Mouse (Mus musculus) bone marrow macrophage, adult 2 months (primary cell): Measurements from ENCODE around the gene Hdac10. TPM values are rescaled to one million over a fixed set of nuclear protein-coding genes. Genes with fewer than 3 reads are reported as not detected.

Source experiments
- H3K27ac ChIP-seq: 2 replicates; pipeline ENCODE4 v1.5.1; 2012; ENCODE audit warnings: low read depth, low read length; ENCODE audit not compliant: insufficient read depth
- H3K4me1 ChIP-seq: 2 replicates; pipeline ENCODE4 v1.6.1; 2012; ENCODE audit warnings: low read length; ENCODE audit not compliant: control insufficient read depth, insufficient read depth
- H3K4me3 ChIP-seq: 2 replicates; pipeline ENCODE4 v1.5.1; 2012; ENCODE audit warnings: mild to moderate bottlenecking, low read length, moderate library complexity; ENCODE audit not compliant: insufficient read depth
- CTCF ChIP-seq: IDR thresholded peaks from 2 replicates; pipeline ENCODE4 v1.5.1; 2012; ENCODE audit warnings: low read depth, mild to moderate bottlenecking, low read length, moderate library complexity
- POLR2A ChIP-seq: IDR thresholded peaks from 2 replicates; pipeline ENCODE4 v1.6.1; 2012; ENCODE audit warnings: mild to moderate bottlenecking, low read depth, low read length, borderline replicate concordance
- polyA plus RNA-seq: library from polyadenylated mRNA; stranded (reverse); fragments of >200 nt; gene quantifications from 2 replicates; pipeline ENCODE4 v1.2.4, GENCODE M21; 2012; ENCODE audit not compliant: missing spikeins, insufficient read depth, insufficient read length

Gene Hdac10
- polyA plus RNA-seq, 1 experiment, result 16.3 TPM

DNA sequence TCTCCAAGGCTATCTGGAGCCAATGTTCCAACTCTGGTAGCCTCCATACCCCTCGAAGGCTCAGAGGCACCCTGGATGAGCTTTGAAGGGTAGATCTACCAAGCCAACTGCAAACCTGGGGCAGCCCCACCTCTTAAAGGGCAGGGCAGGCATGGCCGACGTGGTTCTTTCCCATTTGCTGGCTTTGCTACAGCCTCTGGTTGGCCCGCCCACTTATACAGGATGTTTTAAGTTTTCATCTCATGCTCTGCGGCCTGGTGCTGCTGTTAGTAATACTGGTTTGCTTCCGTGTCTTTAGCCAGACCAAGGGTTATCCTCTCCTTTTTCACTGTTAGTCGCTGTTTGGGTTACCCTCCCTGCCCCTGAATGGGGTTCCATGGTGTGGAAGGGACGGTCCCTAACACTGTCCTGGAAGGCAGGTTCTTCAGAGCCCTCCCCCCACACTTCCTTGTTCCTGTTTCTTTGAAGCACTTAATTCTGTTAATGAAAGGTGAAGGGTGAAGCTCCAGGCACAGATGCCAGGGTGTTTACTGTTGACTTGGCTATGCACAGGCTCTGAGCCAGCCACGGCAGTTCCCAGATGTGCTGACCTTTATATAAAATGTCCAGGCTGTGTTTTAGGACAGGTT, 50.2 kb downstream of the Hdac10 start:
- no peak for TF ChIP-seq CTCF
- no peak for TF ChIP-seq POLR2A
- peaks cover 33% of the 10 kb centered on the region for H3K4me1 ChIP-seq
- peak overlapping the region; percentile 89 for H3K4me3 ChIP-seq
- H3K27ac ChIP-seq, result peak overlapping the region; percentile 61

- TF ChIP-seq CTCF (no peak), POLR2A (no peak)
These were observed 52.3 kb downstream of the Hdac10 start for GRCm38 (mm10) chr15:89076156-89076731.

GRCm38 (mm10) chr15:89075478-89076147, 52.9 kb downstream of the Hdac10 start:
- Histone ChIP-seq H3K27ac (peak overlapping the region; percentile 82), H3K4me3 (peak overlapping the region; percentile 98), H3K4me1 (peaks cover 33% of the 10 kb centered on the region)
- TF ChIP-seq CTCF (no peak), POLR2A (no peak)

More at GRCm38 (mm10) chr15:89076156-89076731, 52.3 kb downstream of the Hdac10 start:
- peak overlapping the region; percentile 89 for H3K4me3 ChIP-seq
- peaks cover 33% of the 10 kb centered on the region for H3K4me1 ChIP-seq
- peak overlapping the region; percentile 24 for H3K27ac ChIP-seq

DNA sequence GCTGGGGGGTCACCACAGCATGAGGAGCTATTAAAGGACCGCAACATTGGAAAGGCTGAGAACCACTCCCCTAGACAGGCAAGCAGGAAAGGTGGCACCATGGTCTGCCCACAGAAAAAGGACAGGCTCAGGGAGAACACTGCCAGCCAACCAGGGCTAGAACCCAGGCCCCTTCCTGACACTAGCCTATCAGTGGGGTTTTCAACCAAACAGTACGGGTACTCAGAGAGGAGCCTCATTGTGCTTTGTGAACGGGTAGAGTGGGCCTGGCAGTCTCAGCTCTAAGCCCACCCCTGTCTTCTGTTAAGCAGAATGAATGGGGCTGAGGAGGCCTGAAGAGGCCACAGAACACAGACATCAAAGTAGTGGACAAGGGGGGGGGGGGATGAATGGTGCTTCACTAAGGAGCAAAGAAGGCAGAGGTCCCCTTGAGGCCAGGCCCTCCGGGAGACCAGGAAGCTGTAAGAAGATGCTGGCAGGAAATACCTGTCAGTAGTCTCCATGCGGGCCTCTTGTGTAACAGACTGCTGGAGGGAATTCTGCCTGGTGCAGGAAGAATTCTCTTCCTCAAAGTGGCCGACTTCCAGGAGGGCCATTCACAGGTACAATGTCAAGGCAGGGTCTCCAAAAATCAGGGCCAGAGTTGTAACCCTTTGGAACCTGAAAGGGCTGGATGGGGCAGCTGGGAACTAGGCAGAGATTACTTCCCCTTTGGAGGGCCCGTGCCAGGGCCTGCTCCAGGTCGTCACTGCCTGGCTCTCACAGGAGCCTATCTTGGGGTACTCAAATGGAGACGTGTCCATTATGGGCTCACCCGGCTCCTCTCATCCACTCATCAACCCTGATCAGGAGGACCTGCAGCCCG, 53.7 kb downstream of the Hdac10 start, which contains the start of gene Trabd:
Gene Trabd (plus strand): TSS at position 512 of the 865 bp plus-strand sequence.
- TF ChIP-seq POLR2A, result no peak
- TF ChIP-seq CTCF, result no peak
- H3K27ac ChIP-seq, result peak within 1 kb of the TSS; percentile 82

GRCm38 (mm10) chr15:89073993-89074603, 54.4 kb downstream of the Hdac10 start:
- no peak overlapping the region for H3K27ac ChIP-seq
- TF ChIP-seq POLR2A (no peak), CTCF (no peak)
- 0 out of 2 replicates have a peak overlapping the region, but pooled peaks have one; percentile 98 for H3K4me3 ChIP-seq
- peaks cover 29% of the 10 kb centered on the region for H3K4me1 ChIP-seq

More for the DNA sequence above, 53.7 kb downstream of the Hdac10 start, which contains the start of gene Trabd:
- Histone ChIP-seq H3K4me3 (peak within 1 kb of the TSS; percentile 98), H3K4me1 (peaks cover 30% of the 10 kb centered on the region)

Other genes starting within 250 kb of the Hdac10 start
- gene Ttll8, start 174.3 kb downstream of the Hdac10 start, polyA plus RNA-seq, result not detected in 2 replicates
- not detected in 2 replicates for gene Mlc1, start 149.7 kb downstream of the Hdac10 start, polyA plus RNA-seq
- gene Mov10l1, start 145.8 kb downstream of the Hdac10 start, polyA plus RNA-seq, result not detected in 2 replicates
- gene Panx2, start 69.0 kb downstream of the Hdac10 start, polyA plus RNA-seq, result not detected in 2 replicates
- gene Trabd, start 53.6 kb downstream of the Hdac10 start, polyA plus RNA-seq, result 27.8 and 33.0 TPM in 2 replicates
- gene Selenoo, start 39.6 kb downstream of the Hdac10 start, polyA plus RNA-seq, result 20.7 and 22.9 TPM in 2 replicates
- 10.4 and 15.4 TPM in 2 replicates for gene Tubgcp6, start 5.6 kb downstream of the Hdac10 start, polyA plus RNA-seq
- not detected in 2 replicates for gene Mapk12, start 12.0 kb upstream of the Hdac10 start, polyA plus RNA-seq
- gene Mapk11, start 20.9 kb upstream of the Hdac10 start, polyA plus RNA-seq, result 2.2 and 2.7 TPM in 2 replicates
- gene Plxnb2, start 52.1 kb upstream of the Hdac10 start, polyA plus RNA-seq, result 432 and 457 TPM in 2 replicates
- gene Dennd6b, start 67.8 kb upstream of the Hdac10 start, polyA plus RNA-seq, result 3.4 and 3.8 TPM in 2 replicates
- gene Ppp6r2, start 82.9 kb upstream of the Hdac10 start, polyA plus RNA-seq, result 31.6 and 32.7 TPM in 2 replicates
- 71.1 and 79.8 TPM in 2 replicates for gene Sbf1, start 186.6 kb upstream of the Hdac10 start, polyA plus RNA-seq
- gene Adm2, start 194.0 kb upstream of the Hdac10 start, polyA plus RNA-seq, result not detected in 2 replicates
- not detected in 2 replicates for gene Miox, start 205.7 kb upstream of the Hdac10 start, polyA plus RNA-seq
- gene Lmf2, start 227.0 kb upstream of the Hdac10 start, polyA plus RNA-seq, result 48.1 and 48.9 TPM in 2 replicates
- 140 and 142 TPM in 2 replicates for gene Ncaph2, start 227.0 kb upstream of the Hdac10 start, polyA plus RNA-seq
- gene Sco2, start 245.1 kb upstream of the Hdac10 start, polyA plus RNA-seq, result 12.5 and 15.3 TPM in 2 replicates
- 0.28 TPM in 1 of 2 replicates, not detected in the other for gene Tymp, start 248.3 kb upstream of the Hdac10 start, polyA plus RNA-seq